Mouse (Mus musculus) CH12.LX (cell line): ENCODE measurements around the gene D130043K22Rik. TPM values are rescaled to one million over a fixed set of nuclear protein-coding genes. Genes with fewer than 3 reads are reported as not detected.
A peak's percentile ranks its signal among the peaks of the same experiment; 100 is the strongest.

Experiments
- DNase-seq: peaks from one replicate; pipeline ENCODE4 v3.0.0-alpha.2; 2013; ENCODE audit errors: extremely low read depth
- H3K27ac ChIP-seq: 2 replicates; pipeline ENCODE4 v1.5.1; 2012; ENCODE audit warnings: low read depth, mild to moderate bottlenecking, control low read depth, moderate library complexity; ENCODE audit not compliant: insufficient read depth
- H3K27me3 ChIP-seq: replicated peaks from 2 replicates; pipeline ENCODE3; 2012; ENCODE audit warnings: inconsistent platforms
- H3K36me3 ChIP-seq, 2 experiments: replicated peaks in 1 of 2; 2 replicates each; pipeline versions ENCODE3 to v1.6.1; 2012; ENCODE audit warnings: inconsistent platforms in 1 of 2, low read length in 1 of 2, mild to moderate bottlenecking in 1 of 2, mixed read lengths in 1 of 2, moderate library complexity in 1 of 2; ENCODE audit not compliant: control insufficient read depth in 1 of 2, insufficient read depth in 1 of 2
- H3K4me1 ChIP-seq, 2 experiments: 2 replicates each; pipeline ENCODE4 v1.6.1; 2012; ENCODE audit warnings: inconsistent platforms in 1 of 2, moderate library complexity in 1 of 2; ENCODE audit not compliant: insufficient read depth in 2 of 2, control insufficient read depth in 1 of 2
- H3K4me2 ChIP-seq: 2 replicates; pipeline ENCODE4 v1.6.1; 2012; ENCODE audit warnings: low read depth, mild to moderate bottlenecking, control low read depth; ENCODE audit not compliant: poor library complexity, insufficient read depth, severe bottlenecking
- H3K4me3 ChIP-seq, 3 experiments: fragments of 150-350 bp in 1 of 3; sonication (generic) in 1 of 3; replicated peaks in 1 of 3; 2 replicates each; pipeline versions ENCODE3 to v1.5.1; 2011 to 2012; ENCODE audit warnings: low read depth in 2 of 3, low read length in 2 of 3, mild to moderate bottlenecking in 2 of 3, moderate library complexity in 2 of 3, control low read depth in 1 of 3, improper control_type of control experiment in 1 of 3, inconsistent platforms in 1 of 3, mixed read lengths in 1 of 3; ENCODE audit not compliant: poor library complexity in 1 of 3
- H3K79me2 ChIP-seq: replicated peaks from 2 replicates; pipeline ENCODE4 v1.6.1; 2012; ENCODE audit warnings: mild to moderate bottlenecking, moderate library complexity; ENCODE audit not compliant: control insufficient read depth, poor library complexity, insufficient read depth, severe bottlenecking; ENCODE audit errors: extremely low read depth
- H3K9ac ChIP-seq: 2 replicates; pipeline ENCODE4 v1.6.1; 2012; ENCODE audit warnings: low read depth, mild to moderate bottlenecking, control low read depth, moderate library complexity; ENCODE audit not compliant: insufficient read depth
- H3K9me3 ChIP-seq: replicated peaks from 2 replicates; pipeline ENCODE3; 2012; ENCODE audit warnings: low read length, inconsistent platforms, mixed read lengths
- BHLHE40 ChIP-seq: IDR thresholded peaks from 2 replicates; pipeline ENCODE4 v1.6.1; 2011; ENCODE audit warnings: mild to moderate bottlenecking, low read depth, low read length, improper control_type of control experiment
- CHD1 ChIP-seq: IDR thresholded peaks from 2 replicates; pipeline ENCODE4 v1.6.1; 2012; ENCODE audit warnings: low read depth, low read length, improper control_type of control experiment, inconsistent platforms
- CHD2 ChIP-seq: IDR thresholded peaks from 2 replicates; pipeline ENCODE4 v1.6.1; 2011; ENCODE audit warnings: low read length, improper control_type of control experiment
- CTCF ChIP-seq, 2 experiments: IDR thresholded peaks in 1 of 2; conservative IDR thresholded peaks in 1 of 2; 2 replicates each; pipeline ENCODE4 v1.5.1; 2011 to 2012; ENCODE audit warnings: low read depth in 2 of 2, low read length in 2 of 2, improper control_type of control experiment in 1 of 2, inconsistent platforms in 1 of 2, mild to moderate bottlenecking in 1 of 2, moderate library complexity in 1 of 2
- ELF1 ChIP-seq: IDR thresholded peaks from 2 replicates; pipeline ENCODE4 v1.6.1; 2014; ENCODE audit warnings: low read depth, mild to moderate bottlenecking, inconsistent platforms, low read length, improper control_type of control experiment
- EP300 ChIP-seq: IDR thresholded peaks from 2 replicates; pipeline ENCODE4 v1.6.1; 2011; ENCODE audit warnings: low read length, improper control_type of control experiment
- ETS1 ChIP-seq: conservative IDR thresholded peaks from 2 replicates; pipeline ENCODE4 v1.6.1; 2012; ENCODE audit warnings: low read depth, mild to moderate bottlenecking, inconsistent platforms, low read length, improper control_type of control experiment, moderate library complexity
- GABPA ChIP-seq: IDR thresholded peaks from 2 replicates; pipeline ENCODE4 v1.6.1; 2012; ENCODE audit warnings: low read depth, low read length, improper control_type of control experiment, inconsistent platforms; ENCODE audit not compliant: insufficient replicate concordance
- HCFC1 ChIP-seq: IDR thresholded peaks from 2 replicates; pipeline ENCODE4 v1.6.1; 2012; ENCODE audit warnings: low read depth, mild to moderate bottlenecking, inconsistent platforms, low read length, improper control_type of control experiment
- JUN ChIP-seq: IDR thresholded peaks from 2 replicates; pipeline ENCODE4 v1.6.1; 2011; ENCODE audit warnings: low read depth, mild to moderate bottlenecking, low read length, improper control_type of control experiment, moderate library complexity; ENCODE audit not compliant: insufficient read depth
- JUND ChIP-seq: conservative IDR thresholded peaks from 2 replicates; pipeline ENCODE4 v1.6.1; 2011; ENCODE audit warnings: low read depth, low read length, improper control_type of control experiment
- KAT2A ChIP-seq: IDR thresholded peaks from 2 replicates; pipeline ENCODE4 v1.6.1; 2012; ENCODE audit warnings: low read length, improper control_type of control experiment, inconsistent platforms; ENCODE audit not compliant: insufficient replicate concordance
- MAZ ChIP-seq: IDR thresholded peaks from 2 replicates; pipeline ENCODE4 v1.6.1; 2012; ENCODE audit warnings: low read depth, mild to moderate bottlenecking, inconsistent platforms, low read length, improper control_type of control experiment, moderate library complexity
- MEF2A ChIP-seq: IDR thresholded peaks from 2 replicates; pipeline ENCODE4 v1.6.1; 2014; ENCODE audit warnings: low read depth, mild to moderate bottlenecking, inconsistent platforms, low read length, improper control_type of control experiment, borderline replicate concordance
- MXI1 ChIP-seq: IDR thresholded peaks from 2 replicates; pipeline ENCODE4 v1.6.1; 2011; ENCODE audit warnings: mild to moderate bottlenecking, low read depth, low read length, improper control_type of control experiment
- NRF1 ChIP-seq: IDR thresholded peaks from 2 replicates; pipeline ENCODE4 v1.6.1; 2014; ENCODE audit warnings: low read depth, mild to moderate bottlenecking, inconsistent platforms, low read length, improper control_type of control experiment, moderate library complexity
- PAX5 ChIP-seq: IDR thresholded peaks from 2 replicates; pipeline ENCODE4 v1.6.1; 2012; ENCODE audit warnings: low read length, inconsistent platforms, mixed read lengths
- POLR2A ChIP-seq: IDR thresholded peaks from 2 replicates; pipeline ENCODE4 v1.6.1; 2011; ENCODE audit warnings: low read depth, mild to moderate bottlenecking, improper control_type of control experiment, low read length
- POLR2AphosphoS2 ChIP-seq: IDR thresholded peaks from 2 replicates; pipeline ENCODE4 v1.6.1; 2011; ENCODE audit warnings: low read depth, low read length, improper control_type of control experiment
- RAD21 ChIP-seq: IDR thresholded peaks from 2 replicates; pipeline ENCODE4 v1.6.1; 2011; ENCODE audit warnings: low read depth, mild to moderate bottlenecking, low read length, improper control_type of control experiment, moderate library complexity
- RCOR1 ChIP-seq: conservative IDR thresholded peaks from 2 replicates; pipeline ENCODE4 v1.6.1; 2012; ENCODE audit warnings: low read depth, mild to moderate bottlenecking, inconsistent platforms, low read length, improper control_type of control experiment
- SIN3A ChIP-seq: IDR thresholded peaks from 2 replicates; pipeline ENCODE4 v1.6.1; 2012; ENCODE audit warnings: low read length, improper control_type of control experiment, inconsistent platforms
- SMC3 ChIP-seq: IDR thresholded peaks from 2 replicates; pipeline ENCODE4 v1.6.1; 2011; ENCODE audit warnings: low read depth, low read length, improper control_type of control experiment
- TCF12 ChIP-seq: IDR thresholded peaks from 2 replicates; pipeline ENCODE4 v1.6.1; 2014; ENCODE audit warnings: low read depth, mild to moderate bottlenecking, inconsistent platforms, low read length, improper control_type of control experiment
- UBTF ChIP-seq: IDR thresholded peaks from 2 replicates; pipeline ENCODE4 v1.6.1; 2012; ENCODE audit warnings: low read depth, mild to moderate bottlenecking, inconsistent platforms, low read length, improper control_type of control experiment, moderate library complexity
- USF1 ChIP-seq: IDR thresholded peaks from 2 replicates; pipeline ENCODE4 v1.6.1; 2014; ENCODE audit warnings: low read depth, mild to moderate bottlenecking, inconsistent platforms, low read length, improper control_type of control experiment
- USF2 ChIP-seq: conservative IDR thresholded peaks from 2 replicates; pipeline ENCODE4 v1.6.1; 2011; ENCODE audit warnings: low read depth, low read length, improper control_type of control experiment
- ZC3H11A ChIP-seq: IDR thresholded peaks from 2 replicates; pipeline ENCODE4 v1.6.1; 2012; ENCODE audit warnings: low read depth, mild to moderate bottlenecking, inconsistent platforms, low read length, improper control_type of control experiment
- dilution Hi-C: fragments of 300-500 bp; cut with MboI; formaldehyde crosslinking; loops from 2 replicates; pipeline ENCODE4 v1.14.3; 2020; ENCODE audit warnings: low sequenced_read_pairs; ENCODE audit not compliant: extremely low pct_unique_long_range_greater_than_20kb, extremely low pct_ligation_motif_present
- in situ Hi-C: fragments of 300-500 bp; cut with MboI; formaldehyde crosslinking; loops from 3 replicates; pipeline ENCODE4 v1.14.3; 2019; ENCODE audit warnings: low sequenced_read_pairs, low pct_ligation_motif_present, low pct_unique_long_range_greater_than_20kb, mixed read lengths
- polyA plus RNA-seq: library from polyadenylated mRNA; unstranded; fragments of >175 nt; gene quantifications from 2 replicates; pipeline ENCODE4 v1.2.1, GENCODE M21; 2012; ENCODE audit warnings: low read depth; ENCODE audit not compliant: insufficient read length
- total RNA-seq, 2 experiments: library from RNA; depleted of rRNA; stranded (reverse); fragments of 300-350 nt in 1 of 2; fragments of >200 nt in 1 of 2; gene quantifications; 2 replicates each; pipeline ENCODE4 v1.2.3; 2012 to 2014

The D130043K22Rik gene
- total and polyA plus RNA-seq, 3 experiments = 0.04 to 0.25 (median 0.05) TPM

DNA sequence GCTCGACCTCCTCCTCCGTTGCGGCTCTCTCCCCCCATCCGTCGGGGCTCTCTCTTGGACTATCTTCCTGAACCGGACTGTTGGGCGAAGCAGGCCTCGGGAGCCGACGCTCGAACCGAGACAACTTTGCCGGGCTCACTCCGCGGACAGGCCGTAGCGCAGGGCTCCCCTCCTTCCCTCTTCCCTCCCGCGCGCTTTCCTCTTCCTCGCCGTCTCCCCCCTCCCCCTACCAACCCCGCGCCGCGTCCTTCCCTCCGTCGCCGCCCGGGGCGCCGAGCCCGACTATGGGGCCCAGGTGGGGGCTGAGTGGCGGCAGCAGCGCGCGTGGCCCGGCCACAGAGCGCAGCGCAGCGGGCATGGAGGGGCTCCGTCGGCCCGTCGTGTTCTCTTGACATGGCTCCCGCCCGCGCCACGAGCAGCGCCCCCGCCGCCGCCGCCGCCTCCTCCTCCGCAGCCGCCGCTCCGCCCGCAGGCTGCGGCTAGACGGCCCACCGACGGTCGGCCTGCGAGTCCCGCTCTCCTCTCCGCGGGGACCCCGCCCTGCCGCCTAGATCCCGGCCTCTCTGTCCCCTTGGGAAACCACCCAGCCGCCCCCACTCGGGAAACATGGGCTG lies 43.5 kb upstream of the D130043K22Rik start, which contains the start of gene BC005537:
BC005537 (plus strand) TSS at position 350 of the 614 bp plus-strand sequence.
- no peak for DNase-seq
- Histone ChIP-seq H3K4me2 (peak within 1 kb of the TSS; percentile 99), H3K4me3 (peak within 1 kb of the TSS; percentile 87 to 97 (median 91)), H3K9me3 (no peaks in the 10 kb centered on the region), H3K27me3 (no peaks in the 10 kb centered on the region), H3K36me3 (peaks cover 11 to 19% of the 10 kb centered on the region in 2 experiments), H3K79me2 (peaks cover 40% of the 10 kb centered on the region), H3K27ac (peak within 1 kb of the TSS; percentile 93), H3K4me1 (peaks cover 5 to 21% of the 10 kb centered on the region in 2 experiments; a peak in 3 of 4 replicates), H3K9ac (peak within 1 kb of the TSS; percentile 97)
- in situ Hi-C loops (no loop called here), dilution Hi-C loops (no loop called here)
- TF ChIP-seq USF1 (no peak), CHD1 (no peak), UBTF (peak; percentile 93), TCF12 (no peak), EP300 (no peak), HCFC1 (no peak), MXI1 (peak; percentile 74), KAT2A (0 out of 2 replicates have a peak, but pooled peaks have one; percentile 9), GABPA (no peak), POLR2AphosphoS2 (no peak), MAZ (peak; percentile 2; the same call in 1 of the 2 replicates), SIN3A (peak; percentile 77), CHD2 (peak; percentile 69; the same call in 1 of the 2 replicates), MEF2A (no peak)

DNA sequence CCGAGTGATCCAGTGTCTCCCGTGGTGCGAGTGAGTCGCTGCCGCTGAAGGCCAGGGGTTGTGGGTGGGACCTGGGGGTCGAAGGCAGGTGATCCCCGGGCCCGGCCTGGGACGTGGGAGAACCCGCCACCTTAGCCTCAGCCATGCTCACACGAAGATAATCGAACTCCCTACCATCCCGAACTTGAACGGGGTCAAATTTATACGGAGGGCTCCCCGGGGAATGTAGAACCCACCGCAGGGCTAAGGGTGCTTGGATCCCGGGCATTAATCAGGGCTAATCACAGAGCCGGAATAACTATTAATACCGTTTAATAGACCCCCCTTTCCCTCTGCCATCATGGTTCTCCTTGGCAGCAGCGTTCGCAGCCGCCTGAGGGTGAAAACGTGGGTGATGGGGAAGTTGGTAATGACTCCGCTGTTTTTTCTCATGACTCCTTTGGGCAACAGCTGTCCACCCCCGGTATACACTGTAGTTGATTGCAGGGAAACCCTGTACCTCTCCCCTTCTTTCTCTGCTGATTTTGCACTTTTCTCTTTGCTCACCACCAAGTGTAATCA lies 42.7 kb upstream of the D130043K22Rik start:
- Histone ChIP-seq H3K4me3 (peak overlapping the region; percentile 87 to 97 (median 91)), H3K36me3 (peaks cover 15 to 24% of the 10 kb centered on the region in 2 experiments), H3K4me2 (peak overlapping the region; percentile 99), H3K27ac (0 out of 2 replicates have a peak overlapping the region, but pooled peaks have one; percentile 33), H3K9ac (peak overlapping the region; percentile 97), H3K79me2 (peaks cover 43% of the 10 kb centered on the region), H3K4me1 (peaks cover 5 to 24% of the 10 kb centered on the region in 2 experiments; a peak in 3 of 4 replicates), H3K27me3 (no peaks in the 10 kb centered on the region), H3K9me3 (no peaks in the 10 kb centered on the region)
- dilution Hi-C loops (no loop called here), in situ Hi-C loops (no loop called here)
- TF ChIP-seq TCF12 (no peak), HCFC1 (no peak), MAZ (no peak), KAT2A (no peak), SMC3 (no peak), JUN (no peak), USF2 (no peak), ETS1 (peak; percentile 47), SIN3A (peak; percentile 84), CTCF (conservative IDR thresholded peaks at IDR 0.05 in 1 of 2, IDR thresholded peaks at IDR 0.05 in 1 of 2; ENCODE audit: low read depth in 2 of 2, low read length in 2 of 2) (no peak), ZC3H11A (no peak), NRF1 (no peak), UBTF (no peak), RCOR1 (no peak), MXI1 (peak; percentile 67), RAD21 (no peak), PAX5 (no peak), POLR2A (no peak; the same call in none of the 2 replicates), ELF1 (no peak), BHLHE40 (no peak), JUND (no peak)
- peak; percentile 66 for DNase-seq
